Mouse (Mus musculus) megakaryocyte, embryonic 14.5 days (primary cell): Measurements from ENCODE around the gene A630076J17Rik.

Source experiments
- FLI1 ChIP-seq: IDR thresholded peaks from 2 replicates; pipeline ENCODE4 v1.6.1; 2012; ENCODE audit warnings: low read length, inconsistent platforms, mixed read lengths
- GATA1 ChIP-seq: IDR thresholded peaks from 3 replicates; pipeline ENCODE4 v1.6.1; 2012; ENCODE audit warnings: mixed read lengths, low read length, inconsistent platforms, borderline replicate concordance

GRCm38 (mm10) chr3:107218572-107218971, 11.8 kb upstream of the A630076J17Rik start:
- no peak for TF ChIP-seq GATA1
- no peak for TF ChIP-seq FLI1
